Mouse (Mus musculus) liver, adult 2 months (tissue): ENCODE data around the gene Lbx1.

Experiments
- CTCF ChIP-seq: fragments of 200-500 bp; IDR thresholded peaks from 2 replicates; pipeline ENCODE4 v1.5.1; 2011; ENCODE audit warnings: low read depth, low read length, control low read depth
- POLR2A ChIP-seq: fragments of 200-500 bp; IDR thresholded peaks from 2 replicates; pipeline ENCODE4 v1.6.1; 2011; ENCODE audit warnings: low read length, control low read depth; ENCODE audit not compliant: insufficient read depth; ENCODE audit errors: extremely low read depth

- TF ChIP-seq CTCF, result no peak
- no peak for TF ChIP-seq POLR2A
Observed at GRCm38 (mm10) chr19:45242017-45242347, 6.4 kb upstream of the Lbx1 start.
